ENCODE assay signal across 13 mouse cellular contexts in the genomic region with DNA sequence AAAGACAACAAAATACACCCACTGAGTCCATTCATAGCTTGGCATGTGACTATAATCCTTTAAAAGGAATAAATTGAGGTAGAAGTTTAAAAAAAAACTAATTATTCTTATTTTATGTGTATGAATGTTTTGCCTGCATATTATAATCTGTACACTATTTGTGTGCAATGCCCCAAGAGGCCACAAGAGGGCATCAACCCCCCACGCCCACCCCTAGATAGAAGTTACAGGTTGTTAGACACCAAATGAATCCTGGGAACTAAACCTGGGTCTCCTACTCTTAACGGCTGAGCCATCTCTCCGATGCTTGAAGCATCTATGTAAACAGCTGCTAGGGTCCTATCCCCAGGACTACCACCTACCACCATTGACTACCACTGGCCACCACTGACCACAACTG. TPM values are rescaled to one million over a fixed set of nuclear protein-coding genes. Genes with fewer than 3 reads are reported as not detected.
A peak's percentile ranks its signal among the peaks of the same experiment; 100 is the strongest.
DNase-seq lines count a peak whose midpoint lies in the region; ATAC-seq and TF ChIP-seq lines count a peak whose summit lies in the region.
"Had no signal": no experiment of that assay in that cellular context is flagged by ENCODE, and none has a peak within 500 bp of the region (broad histone marks: within the 10 kb centered on the region; RNA-seq: fewer than 3 reads in every experiment).

No protein-coding gene starts in this region.

- H3K4me1 ChIP-seq in forebrain, embryonic 14.5 days (ENCODE audit: control insufficient read depth, insufficient read depth, low read length), result no peaks in the 10 kb centered on the region
- no peaks in the 10 kb centered on the region for H3K4me1 ChIP-seq in forebrain, embryonic 10.5 days
- no peaks in the 10 kb centered on the region for H3K4me1 ChIP-seq in lung, adult 2 months (ENCODE audit: control insufficient read depth, insufficient read depth, low read length)
- no peaks in the 10 kb centered on the region for H3K4me1 ChIP-seq in bone marrow macrophage, adult 2 months (ENCODE audit: control insufficient read depth, insufficient read depth, low read length)
- H3K4me1 ChIP-seq in intestine, embryonic 15.5 days (replicated peaks), result no peaks in the 10 kb centered on the region
- H3K4me1 ChIP-seq: forebrain, embryonic 13.5 days; neural tube, embryonic 12.5 days had no signal

- peak; percentile 27 for DNase-seq in forebrain, embryonic 14.5 days (ENCODE audit: low spot score)
- no peak for DNase-seq in forebrain, embryonic 10.5 days (ENCODE audit: extremely low spot score, low spot score)
- DNase-seq in lung, adult 2 months, result no peak
- no peak for DNase-seq in lung, postnatal 36 days
- peak; percentile 63 for DNase-seq in A20 (ENCODE audit: low read depth, low spot score)
- no peak for DNase-seq in right cerebral cortex, postnatal 10 days (ENCODE audit: low spot score in 2 of 2)
- DNase-seq: adrenal gland, postnatal 25 days; heart, adult 18-20 months had no signal

- H3K4me2 ChIP-seq in forebrain, embryonic 14.5 days (ENCODE audit: low read length), result no peak overlapping the region
- H3K4me2 ChIP-seq in intestine, embryonic 15.5 days (replicated peaks), result no peak overlapping the region
- H3K4me2 ChIP-seq: forebrain, embryonic 13.5 days; neural tube, embryonic 12.5 days had no signal

- H3K36me3 ChIP-seq in forebrain, embryonic 14.5 days (ENCODE audit: control insufficient read depth, insufficient read depth, low read length), result no peaks in the 10 kb centered on the region
- no peaks in the 10 kb centered on the region for H3K36me3 ChIP-seq in forebrain, embryonic 10.5 days (replicated peaks)
- H3K36me3 ChIP-seq in intestine, embryonic 15.5 days, result no peaks in the 10 kb centered on the region
- H3K36me3 ChIP-seq: neural tube, embryonic 12.5 days had no signal

- no peak overlapping the region for H3K9ac ChIP-seq in forebrain, embryonic 14.5 days (ENCODE audit: low read length)
- H3K9ac ChIP-seq in intestine, embryonic 15.5 days, result no peak overlapping the region
- H3K9ac ChIP-seq: forebrain, embryonic 13.5 days; neural tube, embryonic 12.5 days had no signal

- no peak for TF ChIP-seq POLR2A in lung, adult 2 months (IDR thresholded peaks at IDR 0.05; ENCODE audit: borderline replicate concordance, extremely low read depth, low read depth, low read length)
- TF ChIP-seq POLR2A in bone marrow macrophage, adult 2 months (IDR thresholded peaks at IDR 0.05; ENCODE audit: borderline replicate concordance, low read depth, low read length), result no peak

- H3K27ac ChIP-seq in forebrain, embryonic 14.5 days (ENCODE audit: low read depth, low read length), result no peak overlapping the region
- H3K27ac ChIP-seq in forebrain, embryonic 10.5 days, result no peak overlapping the region
- H3K27ac ChIP-seq in bone marrow macrophage, adult 2 months (ENCODE audit: insufficient read depth, low read depth, low read length), result no peak overlapping the region
- no peak overlapping the region for H3K27ac ChIP-seq in intestine, embryonic 15.5 days
- H3K27ac ChIP-seq: forebrain, embryonic 13.5 days; neural tube, embryonic 12.5 days had no signal

- no peaks in the 10 kb centered on the region for H3K27me3 ChIP-seq in forebrain, embryonic 14.5 days (replicated peaks; ENCODE audit: control insufficient read depth, insufficient read depth, low read length)
- H3K27me3 ChIP-seq in forebrain, embryonic 10.5 days (ENCODE audit: poor library complexity, severe bottlenecking), result no peaks in the 10 kb centered on the region
- H3K27me3 ChIP-seq in intestine, embryonic 15.5 days (replicated peaks), result no peaks in the 10 kb centered on the region
- H3K27me3 ChIP-seq: forebrain, embryonic 13.5 days; neural tube, embryonic 12.5 days had no signal

- peak; percentile 26; the same call in 1 of the 2 replicates for TF ChIP-seq CTCF in lung, adult 2 months (IDR thresholded peaks at IDR 0.05; ENCODE audit: insufficient read depth, low read length)
- TF ChIP-seq CTCF in bone marrow macrophage, adult 2 months (IDR thresholded peaks at IDR 0.05; ENCODE audit: low read depth, low read length), result peak; percentile 57; the same call in 1 of the 2 replicates

- ATAC-seq in forebrain, embryonic 14.5 days, result no peak
- ATAC-seq in intestine, embryonic 15.5 days, result no peak
- ATAC-seq: forebrain, embryonic 13.5 days; inflammation-experienced regulatory T-cells, adult 6 months had no signal

- 77% methylated on average over 3 of the region's 3 CpGs for WGBS in forebrain, embryonic 14.5 days
- 80% methylated on average over 3 of the region's 3 CpGs for WGBS in forebrain, embryonic 10.5 days
- 74% methylated on average over 3 of the region's 3 CpGs for WGBS in lung, adult 2 months
- 76% methylated on average over 3 of the region's 3 CpGs for WGBS in intestine, embryonic 15.5 days

- no peak overlapping the region for H3K4me3 ChIP-seq in forebrain, embryonic 14.5 days (ENCODE audit: low read depth, low read length)
- no peak overlapping the region for H3K4me3 ChIP-seq in forebrain, embryonic 10.5 days
- H3K4me3 ChIP-seq in lung, adult 2 months (replicated peaks; ENCODE audit: extremely low read depth, low read depth, low read length), result no peak overlapping the region
- H3K4me3 ChIP-seq in bone marrow macrophage, adult 2 months (ENCODE audit: insufficient read depth, low read length), result no peak overlapping the region
- H3K4me3 ChIP-seq in intestine, embryonic 15.5 days (replicated peaks), result no peak overlapping the region
- H3K4me3 ChIP-seq: forebrain, embryonic 13.5 days; neural tube, embryonic 12.5 days had no signal

- no peaks in the 10 kb centered on the region for H3K9me3 ChIP-seq in forebrain, embryonic 14.5 days (replicated peaks; ENCODE audit: control insufficient read depth, low read length)
- H3K9me3 ChIP-seq in forebrain, embryonic 10.5 days, result no peaks in the 10 kb centered on the region
- no peaks in the 10 kb centered on the region for H3K9me3 ChIP-seq in intestine, embryonic 15.5 days
- H3K9me3 ChIP-seq: forebrain, embryonic 13.5 days; neural tube, embryonic 12.5 days had no signal

RNA-seq across cellular contexts. Expression of gene Kcnk12, which starts 24.6 kb away (rescaled TPM):
- 0.93 and 1.2 TPM in 2 replicates for polyA plus RNA-seq in forebrain, embryonic 14.5 days (2014; fragmentation: Nextera tagmentation; extraction: Ambion mirVana)
- 0.07 and 0.20 TPM in 2 replicates for polyA plus RNA-seq in forebrain, embryonic 10.5 days (2016; fragmentation: Nextera tagmentation; extraction: Ambion mirVana)
- polyA plus RNA-seq in lung, adult 2 months (2012; rRNA removed), result 6.7 and 11.1 TPM in 2 replicates
- 0.55 and 0.83 TPM in 2 replicates for polyA plus RNA-seq in bone marrow macrophage, adult 2 months (2012; ENCODE audit: insufficient read depth, insufficient read length, missing spikeins)
- not detected in 2 replicates for polyA plus RNA-seq in intestine, embryonic 15.5 days (2015; fragmentation: Nextera tagmentation; extraction: Ambion mirVana)
- polyA plus RNA-seq: inflammation-experienced regulatory T-cells, adult 6 months had no signal

Comparison
In these comparisons a context has a peak if more than half of its experiments do, and no peak if none do; other contexts are left out.
1. DNase-seq: peak in forebrain, embryonic 14.5 days (single experiment) and A20 (single experiment); none in forebrain, embryonic 10.5 days (single experiment), lung, adult 2 months (single experiment), lung, postnatal 36 days (single experiment) and right cerebral cortex, postnatal 10 days (0 of 2).